Mouse (Mus musculus): ENCODE measurements around the gene Dip2b.

DNA sequence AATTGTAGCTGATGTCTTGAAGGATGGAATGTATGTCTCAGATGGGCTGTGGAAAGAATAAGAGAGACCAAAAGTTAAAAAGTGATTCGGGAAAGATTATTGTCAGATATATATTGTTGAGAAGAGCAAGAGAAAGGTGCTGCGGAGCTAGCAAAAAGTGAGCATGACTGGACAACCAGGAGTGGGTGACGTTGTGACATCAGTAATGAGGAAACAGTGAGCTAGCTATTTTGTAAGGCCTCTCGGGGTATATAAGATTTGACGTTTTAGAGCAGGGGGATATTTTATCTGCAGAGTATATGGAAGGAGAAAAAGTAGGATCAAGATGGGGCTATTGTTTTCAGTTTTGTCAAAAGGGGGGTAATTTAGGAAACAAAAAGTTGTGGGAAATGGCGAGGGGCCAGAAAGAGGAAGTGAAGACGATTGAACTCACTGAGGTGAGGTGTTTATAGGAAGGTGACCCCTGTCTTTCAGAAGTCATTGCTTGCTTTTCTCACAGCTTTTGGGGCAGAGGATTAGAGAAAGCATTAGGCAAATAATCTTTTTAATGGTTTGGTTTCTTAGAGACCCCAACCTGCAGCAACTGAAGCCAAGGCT lies 33.7 kb upstream of the Dip2b start:
- no peak for TF ChIP-seq CTCF (IDR thresholded peaks at IDR 0.05 in 2 of 3, conservative IDR thresholded peaks at IDR 0.05 in 1 of 3; ENCODE audit: control insufficient read depth in 1 of 3, insufficient read depth in 1 of 3, low read depth in 2 of 3, low read length in 3 of 3, poor library complexity in 1 of 3, severe bottlenecking in 1 of 3)
- TF ChIP-seq POLR2A (IDR thresholded peaks at IDR 0.05; ENCODE audit: control insufficient read depth in 1 of 2, insufficient read depth in 1 of 2, low read depth in 1 of 2, low read length in 2 of 2, poor library complexity in 1 of 2): no peak
- TF ChIP-seq TBP (IDR thresholded peaks at IDR 0.05; ENCODE audit: low read depth, low read length): no peak
- no peak for TF ChIP-seq GATA1 (IDR thresholded peaks at IDR 0.05; ENCODE audit: low read depth, low read length)
- TF ChIP-seq ZC3H11A (IDR thresholded peaks at IDR 0.05; ENCODE audit: low read depth, low read length): no peak
